Mouse (Mus musculus) layer of hippocampus, adult 2 months (tissue): ENCODE measurements at regions not wholly inside any gene's neighbourhood (a gene's known extent, or its start where the extent isn't known, plus 50 kb on each side); places are given as distances from the start of the nearest gene placed in this dataset.

Experiments
- DNase-seq, 2 experiments: peaks; one replicate each; pipeline ENCODE4 v3.0.0; 2022; ENCODE audit warnings: low spot score in 2 of 2
- H3K27ac ChIP-seq: fragments of 200-600 bp; 2 replicates; pipeline ENCODE4 v1.8.1; 2022
- H3K4me3 ChIP-seq: fragments of 200-600 bp; 2 replicates; pipeline ENCODE4 v1.8.1; 2022; ENCODE audit warnings: mild to moderate bottlenecking
- CTCF ChIP-seq: fragments of 200-600 bp; conservative IDR thresholded peaks from 2 replicates; pipeline ENCODE4 v1.8.1; 2022; ENCODE audit warnings: antibody characterized with exemption, mild to moderate bottlenecking, moderate library complexity

GRCm38 (mm10) chr4:89043982-89044381, 92.9 kb upstream of the Mtap start:
- no peak for DNase-seq
- no peak overlapping the region for H3K4me3 ChIP-seq
- no peak overlapping the region for H3K27ac ChIP-seq
- no peak for TF ChIP-seq CTCF

GRCm38 (mm10) chr4:89040856-89041255, 96.1 kb upstream of the Mtap start:
- DNase-seq = peak; percentile 13 to 55
- H3K27ac ChIP-seq = no peak overlapping the region
- no peak for TF ChIP-seq CTCF
- H3K4me3 ChIP-seq = no peak overlapping the region

GRCm38 (mm10) chr4:89038906-89039305, 98.0 kb upstream of the Mtap start:
- no peak overlapping the region for H3K27ac ChIP-seq
- H3K4me3 ChIP-seq = no peak overlapping the region
- TF ChIP-seq CTCF = no peak
- DNase-seq = no peak

GRCm38 (mm10) chr4:89038135-89038534, 98.8 kb upstream of the Mtap start:
- DNase-seq = no peak
- TF ChIP-seq CTCF = no peak
- Histone ChIP-seq H3K4me3 (no peak overlapping the region), H3K27ac (no peak overlapping the region)

- DNase-seq = no peak
- TF ChIP-seq CTCF = no peak
These were observed 102.1 kb upstream of the Mtap start for GRCm38 (mm10) chr4:89034822-89035221.

GRCm38 (mm10) chr4:89034299-89034698, 102.6 kb upstream of the Mtap start:
- no peak for DNase-seq
- no peak for TF ChIP-seq CTCF
- no peak overlapping the region for H3K4me3 ChIP-seq
- no peak overlapping the region for H3K27ac ChIP-seq

More at GRCm38 (mm10) chr4:89034822-89035221, 102.1 kb upstream of the Mtap start:
- Histone ChIP-seq H3K4me3 (no peak overlapping the region), H3K27ac (no peak overlapping the region)

GRCm38 (mm10) chr4:89012681-89013353, 124.1 kb upstream of the Mtap start:
- Histone ChIP-seq H3K4me3 (no peak overlapping the region), H3K27ac (no peak overlapping the region)
- TF ChIP-seq CTCF = no peak
- DNase-seq = peak; percentile 12 to 15

- TF ChIP-seq CTCF = no peak
- no peak for DNase-seq
- Histone ChIP-seq H3K4me3 (no peak overlapping the region), H3K27ac (no peak overlapping the region)
These were observed 128.4 kb upstream of the Mtap start for GRCm38 (mm10) chr4:89008561-89008960.

- DNase-seq = no peak
- H3K4me3 ChIP-seq = no peak overlapping the region
- no peak for TF ChIP-seq CTCF
- no peak overlapping the region for H3K27ac ChIP-seq
These were observed 121.5 kb upstream of the Ifne start for GRCm38 (mm10) chr4:89001470-89001869.

- no peak overlapping the region for H3K27ac ChIP-seq
- no peak for DNase-seq
- no peak overlapping the region for H3K4me3 ChIP-seq
- no peak for TF ChIP-seq CTCF
These were observed 120.9 kb upstream of the Ifne start for GRCm38 (mm10) chr4:89000855-89001254.

- Histone ChIP-seq H3K4me3 (no peak overlapping the region), H3K27ac (no peak overlapping the region)
- no peak for DNase-seq
- TF ChIP-seq CTCF = no peak
These were observed 120.2 kb upstream of the Ifne start for GRCm38 (mm10) chr4:89000200-89000599.

- Histone ChIP-seq H3K27ac (no peak overlapping the region), H3K4me3 (no peak overlapping the region)
- no peak for DNase-seq
- no peak for TF ChIP-seq CTCF
These were observed 118.3 kb upstream of the Ifne start for GRCm38 (mm10) chr4:88998286-88998685.

- Histone ChIP-seq H3K4me3 (no peak overlapping the region), H3K27ac (no peak overlapping the region)
- no peak for DNase-seq
- no peak for TF ChIP-seq CTCF
These were observed 115.3 kb upstream of the Ifne start for GRCm38 (mm10) chr4:88995129-88995919.

- Histone ChIP-seq H3K4me3 (no peak overlapping the region), H3K27ac (no peak overlapping the region)
- TF ChIP-seq CTCF = no peak
- no peak for DNase-seq
These were observed 114.5 kb upstream of the Ifne start for GRCm38 (mm10) chr4:88994486-88994885.
